Mouse (Mus musculus) v-Abl transformed pro-B cells (cell line): ENCODE results near the gene Znrf4.

Experiments used
- in situ Hi-C, 2 experiments: fragments of 400-800 bp; cut with MboI; formaldehyde crosslinking; loops; one replicate each; pipeline ENCODE4 v1.15.1; 2025; ENCODE audit not compliant: unreplicated experiment in 2 of 2

Gene Znrf4

GRCm38 (mm10) chr17:56512310-56512709 is at the start of gene Znrf4:
Znrf4 (minus strand) TSS chr17:56512431.
- in situ Hi-C loops: no loop called here

GRCm38 (mm10) chr17:56561866-56562265 is 49.6 kb upstream of the Znrf4 start:
- in situ Hi-C loops: no loop called here

GRCm38 (mm10) chr17:56560131-56560530 is 47.9 kb upstream of the Znrf4 start:
- in situ Hi-C loops: no loop called here

GRCm38 (mm10) chr17:56559386-56559785 is 47.2 kb upstream of the Znrf4 start:
- in situ Hi-C loops: loop anchor here (5.0 to 10.0 kb wide), 2 partner anchors 202 to 435 kb away; partner anchors contain the start of gene Lrg1 (in 1 of the 2)

- in situ Hi-C loops: loop anchor here (5.0 to 10.0 kb wide), 2 partner anchors 201 to 434 kb away; partner anchors contain the start of gene Lrg1 (in 1 of the 2)
These were observed 46.2 kb upstream of the Znrf4 start for GRCm38 (mm10) chr17:56558448-56558847.

DNA sequence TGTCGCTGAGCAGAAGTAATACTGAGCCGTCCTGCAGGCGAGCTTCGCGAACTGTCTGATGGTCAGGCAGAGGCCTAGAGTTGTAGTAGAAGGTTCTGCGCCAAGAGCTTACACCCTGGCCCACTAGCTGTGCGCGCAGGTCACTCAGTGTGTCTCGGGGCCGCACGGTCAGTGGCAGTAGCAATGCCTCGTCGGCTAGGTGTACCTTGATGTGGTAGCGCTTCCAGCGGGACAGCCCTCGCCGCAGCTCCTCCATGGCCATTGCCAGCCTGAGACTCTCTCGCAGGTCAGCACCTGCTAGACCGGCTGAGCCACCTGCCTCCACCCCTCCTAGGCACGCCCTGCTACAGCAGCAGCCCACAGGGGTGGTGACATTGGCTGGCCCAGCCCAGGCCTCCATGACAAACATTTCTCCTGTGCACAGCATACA is 41.9 kb upstream of the Znrf4 start, which contains the start of gene Gm20219:
Gene Gm20219, minus strand, starts transcription at position 266 of the 430 bp plus-strand sequence.
- in situ Hi-C loops: loop anchor here (5.0 to 10.0 kb wide), 3 partner anchors 72 to 429 kb away; partner anchors contain the start of gene Lrg1 (in 1 of the 2)

DNA sequence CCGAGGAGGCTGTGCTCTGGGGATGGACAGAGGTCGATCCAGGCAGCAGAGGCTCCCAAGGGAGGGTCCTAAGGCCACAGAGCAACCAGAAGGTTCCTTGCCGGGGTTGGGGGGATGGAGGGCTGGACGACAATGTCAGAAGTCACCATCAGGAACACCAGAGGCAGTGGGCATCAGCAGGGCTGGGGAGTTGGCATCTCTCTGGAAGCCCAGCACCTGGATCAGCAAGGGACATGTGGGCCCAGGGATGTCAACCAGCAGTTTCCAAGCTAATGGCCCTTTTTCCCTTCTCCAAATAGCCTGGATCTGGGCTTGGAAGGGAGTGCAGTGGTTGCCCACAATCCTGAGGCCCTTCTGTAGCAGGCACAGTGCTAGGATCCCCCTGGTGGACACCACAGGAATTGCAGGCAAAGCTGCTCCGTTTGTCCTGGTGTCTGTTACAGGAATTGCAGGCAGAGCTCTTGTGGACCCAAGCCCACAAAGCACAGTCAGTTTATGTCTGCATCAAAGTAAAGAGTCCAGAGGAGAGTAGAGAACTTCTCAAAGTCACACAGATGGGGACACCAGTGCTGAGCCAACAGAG is 40.6 kb upstream of the Znrf4 start:
- in situ Hi-C loops: loop anchor here (5.0 to 10.0 kb wide), 3 partner anchors 71 to 428 kb away; partner anchors contain the start of gene Lrg1 (in 1 of the 2)

DNA sequence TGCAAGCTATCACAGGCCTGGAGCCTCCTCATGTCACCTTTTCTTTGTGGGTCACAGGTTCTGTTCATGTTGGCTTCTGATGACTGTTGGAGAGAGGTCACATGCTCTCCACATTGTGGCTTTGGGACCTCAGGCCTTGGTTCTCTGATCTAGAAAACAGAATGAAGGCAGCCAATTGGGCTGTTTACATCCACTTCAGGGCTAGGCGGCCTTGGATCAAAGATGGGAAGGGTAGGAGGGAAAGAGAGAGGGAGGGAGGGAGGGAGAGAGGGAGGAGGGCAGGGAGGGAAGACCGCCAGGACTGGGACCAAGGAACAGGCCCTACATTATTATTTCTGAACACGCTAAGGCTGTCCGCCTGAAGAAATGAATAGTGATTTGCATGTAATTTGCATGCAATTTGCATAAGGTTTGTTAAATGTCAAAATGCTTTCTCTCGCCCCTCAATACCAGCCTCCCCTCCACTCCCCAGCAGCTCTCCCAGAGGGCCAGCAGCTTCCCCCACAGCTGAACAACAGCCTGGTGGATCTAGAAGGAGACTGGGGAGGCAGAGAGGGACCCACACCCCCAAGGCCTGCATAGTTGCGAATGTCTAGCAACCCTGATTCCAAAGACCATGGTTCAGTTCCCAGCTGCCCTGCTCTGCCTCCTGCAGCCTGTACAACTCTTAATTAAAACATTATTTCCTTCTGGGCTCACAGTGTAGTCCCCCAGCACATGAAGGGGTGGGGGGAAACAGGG is 39.8 kb upstream of the Znrf4 start:
- in situ Hi-C loops: loop anchor here (5.0 to 10.0 kb wide), 3 partner anchors 70 to 427 kb away; partner anchors contain the start of gene Lrg1 (in 1 of the 2)

GRCm38 (mm10) chr17:56550784-56551475 is 38.7 kb upstream of the Znrf4 start:
- in situ Hi-C loops: loop anchor here (5.0 to 10.0 kb wide), 3 partner anchors 69 to 426 kb away; partner anchors contain the start of gene Lrg1 (in 1 of the 2)

- in situ Hi-C loops: no loop called here
These were observed 36.4 kb upstream of the Znrf4 start for GRCm38 (mm10) chr17:56548605-56549105.

- in situ Hi-C loops: no loop called here
These were observed 35.8 kb upstream of the Znrf4 start for GRCm38 (mm10) chr17:56547846-56548604.

DNA sequence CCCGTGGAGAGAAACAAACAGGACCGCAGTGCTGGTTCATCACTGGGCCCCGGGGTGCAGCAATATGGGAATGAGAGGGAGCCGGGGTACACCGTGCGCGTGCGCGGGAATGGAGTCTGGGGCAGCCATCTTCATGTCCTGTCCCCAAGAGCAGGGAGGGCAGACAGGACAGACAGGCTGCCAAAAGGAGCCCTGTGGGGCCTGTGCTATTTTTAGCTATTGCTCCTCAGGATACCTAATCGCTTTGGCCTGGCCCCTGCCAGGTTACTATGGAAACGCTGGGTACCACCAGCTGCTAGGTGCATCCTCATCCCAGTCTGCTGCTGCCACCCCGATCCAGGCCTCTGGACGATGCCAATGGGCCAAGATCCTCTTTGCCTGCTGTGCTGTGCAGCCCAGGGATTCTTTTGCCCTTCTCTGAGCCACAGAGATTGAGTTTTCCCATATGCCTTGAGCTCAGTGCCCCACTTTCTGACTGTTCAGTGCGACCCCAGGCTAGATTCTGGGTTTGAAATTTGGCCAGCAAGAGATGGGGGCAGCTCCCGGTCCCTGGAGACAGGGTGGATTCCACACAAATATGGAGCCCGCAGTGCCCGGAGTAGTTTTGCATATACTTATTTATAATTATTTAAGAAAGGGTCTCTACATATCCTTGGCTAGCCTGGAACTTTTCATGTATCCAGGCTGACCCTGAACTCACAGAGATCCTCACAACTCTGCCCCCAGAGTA is 35.0 kb upstream of the Znrf4 start:
- in situ Hi-C loops: no loop called here

DNA sequence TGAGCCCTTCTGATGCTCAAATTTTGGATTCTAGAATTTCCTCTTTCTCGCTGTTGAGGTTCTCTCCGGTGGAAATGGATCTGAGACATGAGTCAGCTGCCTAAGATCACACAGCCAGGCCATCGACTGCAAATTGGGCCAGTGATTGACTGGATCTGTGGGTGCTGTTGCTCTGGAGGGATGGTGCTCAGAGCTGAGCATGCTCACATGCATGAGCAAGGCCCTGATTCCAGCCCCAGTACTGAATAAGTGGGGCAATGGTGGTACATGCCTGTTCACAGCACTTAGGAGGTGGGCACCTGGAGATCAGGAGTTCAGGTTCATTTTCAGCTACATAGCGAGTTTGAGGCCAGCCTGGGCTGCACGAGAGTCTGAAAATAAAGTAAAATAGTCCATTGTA is 34.3 kb upstream of the Znrf4 start:
- in situ Hi-C loops: no loop called here

DNA sequence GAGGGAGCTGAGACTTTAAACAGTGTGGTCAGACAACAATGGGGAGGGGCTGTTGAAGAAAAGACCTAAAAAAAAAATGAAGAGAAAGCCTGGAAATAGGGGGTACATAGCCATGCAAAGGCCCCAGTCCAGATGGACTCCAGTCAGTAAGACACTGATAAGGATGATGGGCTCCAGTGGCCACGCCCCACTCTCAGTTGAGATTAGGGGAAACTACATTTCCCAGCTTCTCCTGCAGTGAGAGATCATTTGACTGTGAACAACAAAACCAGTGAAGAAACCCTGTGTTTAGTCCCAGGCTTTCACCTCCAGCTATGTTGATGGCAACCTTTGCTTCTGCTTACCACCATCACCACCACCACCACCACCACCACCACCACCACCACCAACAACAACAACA is 33.7 kb upstream of the Znrf4 start:
- in situ Hi-C loops: no loop called here

DNA sequence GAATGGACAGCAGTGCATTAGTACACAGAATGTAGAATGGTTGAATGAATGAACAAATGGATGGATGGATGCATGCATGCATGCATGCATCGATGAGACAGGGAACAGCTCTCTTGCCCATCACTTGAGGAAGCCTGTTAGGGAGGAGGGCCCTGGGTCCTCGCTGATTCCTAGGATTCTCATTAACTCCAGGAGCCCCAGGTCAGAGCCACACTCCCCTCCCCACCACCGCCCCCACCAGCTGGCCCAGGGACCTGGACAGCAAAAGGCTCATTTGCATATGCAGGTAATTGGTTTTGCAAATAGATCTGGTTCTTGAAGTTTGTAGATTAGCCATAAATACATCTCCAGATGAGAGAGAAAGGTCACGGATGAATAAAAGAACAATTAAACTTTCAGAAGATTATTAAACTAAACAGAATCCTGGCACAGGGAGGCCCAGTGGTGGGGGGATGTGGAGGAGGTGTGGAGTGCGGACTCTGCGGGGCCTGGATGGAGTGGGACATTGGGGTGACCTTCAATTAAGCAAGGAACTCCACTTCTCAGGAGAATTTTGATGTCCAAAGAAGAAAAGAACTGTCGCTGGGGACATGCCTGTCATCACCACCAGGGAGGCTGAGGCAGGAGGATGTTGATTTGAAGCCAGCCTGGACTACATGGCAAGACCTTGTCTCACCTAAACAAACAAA is 32.6 kb upstream of the Znrf4 start:
- in situ Hi-C loops: loop anchor here in 1 of 2 experiments (5.0 kb wide), 1 partner anchor 38 kb away; no protein-coding TSS in a partner anchor

GRCm38 (mm10) chr17:56543684-56544224 is 31.5 kb upstream of the Znrf4 start:
- in situ Hi-C loops: loop anchor here in 1 of 2 experiments (5.0 kb wide), 1 partner anchor 36 kb away; no protein-coding TSS in a partner anchor

DNA sequence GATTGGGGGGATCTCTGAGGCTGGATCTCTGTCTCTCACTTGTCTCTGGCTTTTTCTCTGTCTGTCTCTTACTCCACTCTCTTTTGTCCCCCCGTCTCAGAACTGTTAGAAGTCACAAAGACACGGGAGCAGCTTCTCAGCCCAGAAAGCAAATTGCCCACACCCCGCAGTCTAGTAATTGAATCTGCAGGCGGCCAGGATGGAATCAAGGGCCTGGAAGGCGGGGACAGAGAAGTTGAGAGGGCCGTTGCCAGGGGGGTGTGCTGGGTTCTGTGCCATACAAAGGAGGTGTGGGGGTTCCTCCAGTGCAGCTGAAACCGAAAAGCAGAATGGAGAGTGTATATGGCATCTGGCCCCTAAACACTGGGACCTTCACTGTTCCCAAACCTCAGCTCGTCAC is 30.5 kb upstream of the Znrf4 start:
- in situ Hi-C loops: loop anchor here in 1 of 2 experiments (5.0 kb wide), 1 partner anchor 35 kb away; no protein-coding TSS in a partner anchor

DNA sequence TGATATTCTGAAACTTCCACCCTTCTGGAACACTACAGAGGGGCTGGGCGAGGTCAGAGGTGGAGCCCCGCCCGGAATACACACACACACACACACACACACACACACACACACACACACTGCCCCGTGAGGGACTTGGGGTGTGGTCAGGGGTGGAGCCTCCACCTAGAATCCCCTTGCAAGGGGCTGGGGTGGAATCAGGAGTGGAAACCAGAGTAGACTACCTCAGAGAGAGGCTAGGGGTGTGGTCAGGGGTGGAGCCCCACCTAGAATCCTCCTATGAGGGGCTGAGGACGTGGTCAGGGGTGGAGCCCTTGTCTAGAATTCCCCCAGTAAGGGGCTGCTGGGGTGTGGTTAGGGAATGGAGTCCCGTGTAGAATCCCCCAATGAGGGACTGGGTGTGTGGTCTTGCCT is 28.3 kb upstream of the Znrf4 start:
- in situ Hi-C loops: loop anchor here in 1 of 2 experiments (5.0 kb wide), 1 partner anchor 33 kb away; no protein-coding TSS in a partner anchor
